Mouse (Mus musculus) bone marrow, adult 2 months (tissue): Measurements from ENCODE around the gene Thap8.

Source experiments
- CTCF ChIP-seq: fragments of 200-500 bp; IDR thresholded peaks from 2 replicates; pipeline ENCODE4 v1.5.1; 2011; ENCODE audit warnings: low read length, control low read depth; ENCODE audit not compliant: control insufficient read depth, insufficient read depth
- POLR2A ChIP-seq: fragments of 200-500 bp; IDR thresholded peaks from 2 replicates; pipeline ENCODE4 v1.6.1; 2011; ENCODE audit warnings: low read depth, mild to moderate bottlenecking, control low read depth, low read length, borderline replicate concordance; ENCODE audit not compliant: control insufficient read depth

DNA sequence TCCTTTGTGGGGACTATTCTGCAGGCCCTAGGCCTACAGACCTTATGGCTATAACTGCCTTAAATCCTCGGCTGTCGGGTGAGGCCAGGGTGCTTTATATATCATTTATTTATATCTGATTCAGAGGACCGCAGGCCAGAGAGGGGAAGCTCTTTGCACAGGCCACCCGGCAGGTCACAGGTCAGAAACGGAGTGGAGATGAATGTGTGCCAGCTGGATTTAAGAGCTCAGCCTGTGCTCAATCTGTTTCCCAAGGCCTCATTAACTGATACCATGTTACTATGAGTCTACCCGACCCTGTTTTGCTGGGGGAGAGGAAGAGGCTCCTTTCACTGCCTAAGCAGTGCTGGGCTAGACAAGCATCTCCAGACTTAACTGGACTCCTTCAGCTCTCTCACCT lies 5.5 kb upstream of the Thap8 start:
- TF ChIP-seq CTCF (no peak), POLR2A (no peak)
